Mouse (Mus musculus) kidney, postnatal 10 days (tissue): ENCODE data around the gene B9d1.

ENCODE experiments used
- DNase-seq: peaks from one replicate; pipeline ENCODE4 v3.0.0; 2021; ENCODE audit warnings: mixed read lengths

The B9d1 gene

GRCm38 (mm10) chr11:61545586-61545985 lies 40.6 kb downstream of the B9d1 start:
- DNase-seq: no peak

GRCm38 (mm10) chr11:61546452-61546851 lies 41.5 kb downstream of the B9d1 start:
- DNase-seq: no peak

- no peak for DNase-seq
Measured at GRCm38 (mm10) chr11:61547710-61548109, 42.8 kb downstream of the B9d1 start.

- no peak for DNase-seq
Measured at GRCm38 (mm10) chr11:61550631-61551030, 45.7 kb downstream of the B9d1 start.

DNA sequence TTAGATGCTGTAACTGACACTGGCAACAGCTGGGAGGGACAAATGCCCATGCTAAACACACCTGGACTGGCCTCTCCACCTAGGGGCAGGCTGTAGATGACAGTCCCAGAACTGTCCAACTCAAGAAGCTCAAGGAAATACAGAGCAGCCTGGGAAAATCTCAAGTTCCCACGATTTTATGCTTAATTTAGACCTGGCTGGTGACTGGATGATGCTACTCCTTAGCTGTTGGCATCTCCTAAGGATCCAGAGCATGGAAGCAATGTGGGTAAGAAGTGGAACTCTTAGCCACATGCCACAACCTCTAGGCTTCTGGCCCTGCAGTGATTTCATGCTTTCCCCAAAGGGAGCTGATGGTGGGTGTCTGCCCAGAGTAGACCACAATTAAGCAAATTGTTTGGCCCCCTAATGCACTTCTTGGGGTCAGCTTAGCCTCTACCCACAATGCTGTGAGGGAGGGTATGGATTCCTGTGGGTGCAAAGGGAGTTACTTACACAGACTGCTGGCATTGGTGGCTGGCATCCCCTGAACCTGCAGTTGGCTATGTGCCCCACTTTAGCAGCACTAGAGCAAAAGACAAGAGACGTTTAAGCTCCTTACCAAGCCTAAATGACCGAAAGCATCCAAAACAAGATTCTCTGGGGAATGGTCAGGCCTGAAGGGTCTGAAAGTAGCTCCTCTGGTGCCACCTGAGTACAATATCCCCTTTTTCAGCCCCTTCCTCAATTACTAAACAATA lies 48.2 kb downstream of the B9d1 start:
- DNase-seq: no peak

DNA sequence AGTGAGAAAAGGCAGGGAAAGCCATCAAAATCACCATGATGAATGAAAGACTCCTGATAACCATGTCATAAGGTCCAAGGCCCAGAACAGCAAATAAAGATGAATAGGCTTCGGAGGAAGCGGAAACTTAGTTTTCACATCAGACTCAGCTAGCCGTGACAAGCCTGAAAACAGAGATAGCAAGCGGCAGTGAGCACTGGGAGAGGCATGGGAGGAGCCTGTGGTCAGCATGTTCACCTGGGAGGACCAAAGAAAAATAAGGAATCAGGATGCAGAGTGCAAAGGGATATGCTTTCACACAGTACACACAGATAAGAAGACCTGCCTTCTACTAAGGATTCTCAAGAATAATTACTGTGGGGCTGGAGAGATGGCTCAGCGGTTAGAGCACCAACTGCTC lies 54.6 kb downstream of the B9d1 start:
- no peak for DNase-seq

DNA sequence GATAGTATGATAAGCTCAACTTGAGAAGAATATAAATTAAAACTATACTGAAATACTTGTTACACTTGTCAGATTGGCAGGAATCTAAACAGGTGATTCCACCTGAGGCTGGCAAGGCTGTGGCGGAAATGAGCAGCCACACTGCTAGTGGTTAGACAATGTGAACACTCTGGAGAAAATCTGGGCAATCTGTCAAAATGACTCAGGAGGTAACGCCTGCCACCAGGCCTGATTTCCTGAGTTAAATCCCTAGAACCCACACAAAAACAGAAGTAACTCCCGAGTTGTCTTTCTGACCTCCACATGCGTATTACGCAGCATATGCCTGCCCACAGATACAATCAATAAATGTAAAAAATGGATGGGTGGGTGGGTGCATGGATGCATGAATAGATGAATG lies 57.5 kb downstream of the B9d1 start:
- no peak for DNase-seq
